Mouse (Mus musculus) kidney, postnatal 36 days (tissue): ENCODE data around the gene Gstp2.
"Not testable (repeated sequence)": the region's sequence is repeated elsewhere in the genome, so short reads cannot be mapped to it uniquely, and the experiment has no call there.

Experiments used
- DNase-seq, 2 experiments: peaks; one replicate each; pipeline ENCODE4 v3.0.0; 2021 to 2022; ENCODE audit warnings: mixed read lengths in 2 of 2

Gene Gstp2

GRCm38 (mm10) chr19:4046866-4047254 lies 1.0 kb upstream of the Gstp2 start:
- DNase-seq = no peak

DNA sequence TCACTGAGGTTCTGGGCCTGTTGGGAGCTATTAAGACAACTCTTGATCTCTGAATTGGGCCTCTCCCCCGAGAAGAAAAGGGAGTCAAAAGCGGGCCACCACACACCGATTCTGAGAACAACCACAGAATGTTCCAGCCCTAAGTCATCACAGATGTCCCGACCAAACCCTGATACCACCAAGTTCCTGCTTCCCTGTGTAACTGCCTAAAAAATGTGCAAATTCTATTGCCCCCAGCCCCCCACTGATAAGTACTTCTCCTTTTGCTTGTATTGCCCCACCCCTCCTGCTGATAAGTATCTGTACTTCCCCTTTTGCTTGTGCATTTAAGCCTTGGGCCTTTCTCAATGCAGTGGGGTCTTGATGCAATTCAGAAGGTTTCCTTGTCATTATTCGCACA lies 1.7 kb downstream of the Gstp2 start:
- DNase-seq = not testable (repeated sequence)

- DNase-seq = peak; percentile 39 to 56
Measured at GRCm38 (mm10) chr19:4042124-4042523, 3.7 kb downstream of the Gstp2 start.

DNA sequence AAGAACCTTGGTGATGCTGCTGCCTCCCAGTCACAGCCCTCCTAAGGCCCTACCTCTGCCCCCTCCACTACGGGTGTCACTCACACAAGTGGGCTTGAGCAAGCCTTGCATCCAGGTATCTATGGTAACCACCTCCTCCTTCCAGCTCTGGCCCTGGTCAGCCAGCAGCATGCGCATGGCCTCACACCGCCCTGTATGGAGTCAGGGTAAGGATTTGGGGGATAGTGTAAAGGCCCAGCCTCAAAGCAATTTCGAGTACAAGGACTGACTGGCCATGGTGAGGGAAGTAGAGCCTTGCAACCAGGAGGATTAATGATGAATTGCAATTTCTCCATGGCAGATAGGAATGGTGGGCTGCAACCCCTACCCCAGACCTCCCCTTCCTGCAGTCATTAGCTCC lies 4.3 kb downstream of the Gstp2 start:
- not testable (repeated sequence) for DNase-seq

DNA sequence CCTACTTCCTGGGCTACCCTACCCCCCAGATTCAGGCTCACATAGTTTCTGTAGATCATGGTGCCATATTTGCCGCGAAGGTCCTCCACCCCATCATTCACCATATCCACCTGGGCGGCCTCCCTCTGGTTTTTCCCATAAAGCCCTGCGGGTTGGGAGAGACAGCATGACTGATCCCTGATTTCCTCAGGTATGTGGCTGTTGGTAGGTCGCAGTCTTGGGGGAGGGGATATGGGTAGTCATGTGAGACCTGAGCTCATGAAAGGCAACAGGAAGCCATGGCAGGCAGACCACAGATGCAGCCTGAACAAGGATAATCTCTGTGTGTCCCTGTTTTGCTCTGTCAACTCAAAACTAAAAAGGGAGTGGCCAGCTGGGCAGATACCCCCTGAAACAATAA lies 4.9 kb downstream of the Gstp2 start:
- not testable (repeated sequence) for DNase-seq

DNA sequence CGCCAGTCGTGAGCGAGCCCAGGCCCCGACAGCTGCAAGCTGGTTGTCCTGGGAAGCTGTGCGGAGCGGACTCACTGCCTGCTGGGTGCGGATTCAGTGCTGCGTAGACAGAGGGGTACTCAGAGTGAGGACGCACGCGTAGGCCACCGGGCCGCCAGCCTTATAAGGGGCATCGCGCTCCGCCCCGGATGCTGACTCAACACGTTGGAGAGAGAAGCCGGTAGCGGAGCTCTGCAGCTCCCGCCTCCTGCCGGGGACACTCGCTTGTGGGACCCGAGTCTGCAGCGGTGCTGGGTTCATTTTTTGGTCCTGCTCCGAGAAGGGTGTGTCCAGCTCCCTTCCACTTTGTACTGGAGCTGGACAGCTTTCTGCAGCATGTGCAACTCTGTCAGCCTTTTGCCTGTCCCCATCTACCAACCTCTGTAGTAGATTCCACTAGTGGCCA lies 8.0 kb downstream of the Gstp2 start, which contains the start of gene Gstp1:
Gene Gstp1 (minus strand): TSS at position 198 of the 445 bp plus-strand sequence.
- peak; percentile 90 to 94 for DNase-seq

GRCm38 (mm10) chr19:4037154-4037787 lies 8.6 kb downstream of the Gstp2 start:
- not testable (repeated sequence) for DNase-seq

DNA sequence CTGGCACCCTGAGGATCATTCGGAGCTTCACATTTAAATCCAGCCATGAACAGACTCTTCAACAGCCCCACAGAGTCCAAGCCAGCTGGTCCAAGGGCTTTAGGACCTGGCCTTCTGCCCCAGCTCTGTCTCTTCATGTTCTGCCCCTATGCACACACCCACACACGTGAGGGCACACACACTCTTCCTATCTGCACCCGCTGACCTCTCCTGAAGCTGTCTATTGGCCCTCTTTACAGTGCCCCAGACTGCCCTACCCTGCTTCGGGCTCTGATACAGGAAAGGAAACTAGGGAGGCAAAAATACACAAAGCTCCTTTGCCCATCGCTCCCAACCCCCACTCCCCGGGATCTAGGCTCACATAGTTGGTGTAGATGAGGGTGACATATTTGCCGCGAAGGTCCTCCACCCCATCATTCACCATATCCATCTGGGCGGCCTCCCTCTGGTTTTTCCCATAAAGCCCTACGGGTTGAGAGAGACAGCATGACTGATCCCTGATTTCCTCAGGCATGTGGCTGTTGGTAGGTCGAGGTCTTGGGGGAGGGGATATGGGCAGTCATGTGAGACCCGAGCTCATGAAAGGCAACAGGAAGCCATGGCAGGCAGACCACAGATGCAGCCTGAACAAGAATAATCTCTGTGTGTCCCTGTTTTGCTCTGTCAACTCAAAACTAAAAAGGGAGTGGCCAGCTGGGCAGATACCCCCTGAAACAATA lies 9.3 kb downstream of the Gstp2 start:
- no peak for DNase-seq

DNA sequence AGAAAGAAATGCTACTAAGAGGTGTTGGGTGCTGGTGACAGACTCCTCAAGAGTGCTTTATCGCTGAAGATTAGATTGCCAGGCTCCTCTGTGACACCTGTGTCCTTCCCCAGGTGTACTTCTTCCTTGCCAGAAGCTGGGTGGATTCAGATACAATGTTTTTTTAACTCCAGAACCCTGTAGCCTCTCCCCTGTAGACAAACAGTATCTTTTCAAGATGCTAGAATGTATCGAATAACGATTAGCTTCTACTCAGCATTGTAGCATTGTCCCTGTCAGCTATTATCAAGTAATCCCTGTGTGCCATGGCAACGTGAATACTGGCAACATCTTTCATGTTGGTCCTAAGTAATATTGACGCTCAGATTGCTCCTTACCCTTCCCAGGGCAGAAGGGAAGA lies 12.1 kb downstream of the Gstp2 start:
- no peak for DNase-seq

DNA sequence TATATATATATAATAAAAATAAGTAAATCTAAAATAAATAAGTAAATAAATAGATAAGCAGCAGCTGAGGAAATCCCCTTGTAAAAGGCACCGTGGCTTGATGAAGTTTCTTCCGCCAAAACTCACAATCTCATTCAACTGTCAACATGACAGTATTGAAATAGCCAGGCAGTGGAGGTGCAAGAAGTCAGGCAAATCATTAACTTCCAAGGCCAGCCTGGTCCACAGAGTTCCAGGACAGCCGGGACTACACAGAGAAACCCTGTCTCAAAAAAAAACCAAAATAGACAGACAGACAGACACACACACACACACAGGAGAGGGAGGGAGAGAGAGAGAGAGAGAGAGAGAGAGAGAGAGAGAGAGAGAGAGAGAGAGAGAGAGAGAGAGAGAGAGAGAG lies 12.5 kb downstream of the Gstp2 start:
- DNase-seq = peak; percentile 63 to 79

DNA sequence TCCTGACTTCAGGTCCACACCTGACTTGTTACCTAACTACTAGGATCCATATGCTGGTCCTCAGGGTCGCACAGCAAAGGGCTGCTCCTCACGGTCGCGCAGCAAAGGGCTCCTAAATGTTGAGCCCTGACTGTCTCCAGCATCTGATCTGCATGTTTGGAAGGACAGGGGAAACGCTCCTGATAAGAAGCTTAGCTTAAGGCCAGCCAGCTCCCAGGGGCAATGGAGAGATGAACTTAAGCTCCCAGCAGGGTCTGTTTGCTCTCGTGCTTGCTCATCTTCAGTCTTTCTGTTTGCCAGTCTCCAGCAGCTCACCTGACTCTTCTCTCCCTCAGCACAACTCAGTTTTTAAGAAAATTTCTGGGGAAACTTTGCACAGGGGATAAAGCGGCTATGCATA lies 13.2 kb downstream of the Gstp2 start:
- DNase-seq = no peak

- no peak for DNase-seq
Measured at GRCm38 (mm10) chr19:4027576-4027975, 18.2 kb downstream of the Gstp2 start.

DNA sequence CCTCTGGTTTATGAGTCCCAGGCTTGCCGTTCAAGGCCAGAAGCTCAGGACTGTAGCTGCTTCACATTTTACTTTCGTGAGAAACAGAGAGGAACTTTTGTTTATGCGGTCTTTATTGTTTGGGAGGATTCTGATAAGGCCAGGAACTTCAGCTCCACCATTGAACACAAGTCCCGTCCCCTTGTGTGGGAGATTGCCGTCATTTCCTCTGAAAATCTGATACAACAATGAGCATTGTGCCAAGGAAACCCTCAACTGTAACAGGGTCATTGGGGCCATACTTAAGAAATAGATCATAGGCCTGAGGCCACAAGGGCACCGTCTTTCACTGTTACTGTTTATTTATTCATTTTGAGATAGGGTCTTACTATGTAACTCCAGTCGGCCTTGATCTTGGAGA lies 22.6 kb downstream of the Gstp2 start:
- DNase-seq = no peak

GRCm38 (mm10) chr19:4018743-4019583 lies 26.9 kb downstream of the Gstp2 start:
- DNase-seq = peak; percentile 90 to 91

DNA sequence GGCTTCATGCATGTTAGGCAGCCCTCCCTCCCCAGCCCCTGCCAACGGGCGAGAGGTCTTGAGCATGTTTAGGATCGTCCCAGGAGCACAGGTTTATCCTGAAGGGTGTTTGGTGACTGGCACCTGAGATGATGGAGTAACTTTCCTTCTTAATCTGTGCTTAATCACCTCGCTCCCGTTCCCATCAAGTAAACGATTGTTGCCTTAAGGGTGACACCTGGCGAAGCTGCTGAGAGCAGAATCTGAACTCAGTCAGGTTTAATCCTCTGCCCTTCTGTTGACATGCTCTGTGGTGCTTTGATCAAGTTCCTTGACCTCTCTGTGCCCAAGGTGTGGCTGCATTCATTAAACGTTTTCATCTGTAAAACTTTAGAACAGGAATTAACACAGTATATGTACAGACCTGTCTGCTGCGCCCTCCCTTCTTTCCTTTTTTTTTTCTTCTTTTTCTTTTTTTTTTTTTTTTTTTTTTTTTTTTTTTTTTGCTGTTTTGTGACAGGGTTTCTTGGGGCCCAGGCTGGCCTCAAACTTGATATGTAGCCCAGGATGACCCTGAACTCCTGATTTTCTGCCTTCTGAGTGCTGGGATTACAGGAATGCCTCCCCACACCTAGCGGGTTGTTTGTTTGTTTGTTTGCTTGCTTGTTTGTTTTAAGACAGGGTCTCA lies 27.8 kb downstream of the Gstp2 start:
- no peak for DNase-seq

DNA sequence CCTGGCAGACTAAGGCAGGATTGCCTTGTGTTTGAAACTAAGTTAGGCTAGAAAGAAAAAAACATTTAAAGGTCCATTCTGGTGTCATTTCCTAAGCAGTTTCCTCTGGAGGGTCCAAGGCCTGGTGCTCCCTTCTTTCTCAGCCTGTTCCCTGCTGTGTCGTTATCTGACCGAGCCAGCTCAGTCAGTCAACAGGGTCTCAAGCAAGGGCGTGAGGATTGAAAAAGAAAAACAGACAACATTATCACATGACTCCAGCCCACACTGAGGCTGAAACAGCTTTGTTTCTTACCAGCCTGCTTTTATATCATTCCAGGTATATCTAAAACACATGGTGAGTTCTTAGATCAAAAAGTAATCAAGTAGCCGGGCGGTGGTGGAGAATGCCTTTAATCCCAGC lies 30.2 kb downstream of the Gstp2 start:
- no peak for DNase-seq

DNA sequence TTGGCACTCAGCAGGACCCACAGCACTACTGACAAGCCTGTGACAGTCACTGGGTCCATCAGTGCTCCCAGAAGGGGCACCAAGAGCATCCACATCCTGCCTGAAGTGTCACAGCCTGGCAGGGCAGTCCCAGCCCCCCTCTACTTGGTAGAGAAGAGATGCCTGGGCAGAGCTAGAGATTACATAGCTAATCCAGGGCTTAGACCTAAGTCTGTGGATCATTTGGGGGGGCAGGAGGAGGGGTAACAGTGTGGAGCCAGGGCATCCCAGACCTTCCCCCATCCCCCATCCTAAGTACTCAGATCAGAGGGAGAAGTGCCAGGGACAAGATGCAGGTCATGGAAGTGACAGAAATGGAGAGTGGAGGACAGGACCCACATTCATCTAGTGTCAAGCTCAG lies 31.0 kb downstream of the Gstp2 start:
- no peak for DNase-seq

GRCm38 (mm10) chr19:4013066-4013465 lies 32.8 kb downstream of the Gstp2 start:
- no peak for DNase-seq

DNA sequence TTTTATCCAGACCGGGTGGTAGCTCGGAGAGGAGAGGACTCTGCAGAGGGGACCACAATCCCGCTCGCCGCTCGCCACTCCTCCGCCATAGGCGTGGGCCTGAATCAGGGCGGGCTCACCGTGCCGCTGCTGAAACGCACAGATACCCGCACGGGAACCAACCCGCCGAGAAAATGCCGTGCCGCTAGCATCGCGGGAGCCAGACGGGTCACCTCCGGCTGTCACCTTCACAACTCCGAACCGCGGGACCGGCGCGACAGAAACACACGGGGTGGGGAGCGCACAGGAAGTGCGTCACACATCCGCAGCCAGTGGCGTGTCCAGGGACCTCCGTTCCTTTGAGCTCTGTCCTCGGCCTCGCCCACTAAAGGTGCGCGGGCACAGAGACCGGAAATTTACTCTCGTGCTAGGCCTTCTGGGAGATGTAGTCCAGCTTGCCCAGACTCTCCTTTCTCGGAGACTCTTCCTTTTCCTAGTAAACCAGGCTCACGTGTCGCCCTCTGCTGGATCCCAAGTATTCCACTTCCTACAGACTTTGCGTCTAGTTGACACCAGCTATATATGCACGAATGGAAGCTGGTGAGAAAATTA lies 33.3 kb downstream of the Gstp2 start, which contains the start of gene Ndufv1:
Gene Ndufv1 (minus strand): TSS at position 375 of the 591 bp plus-strand sequence.
- DNase-seq = peak; percentile 99

- no peak for DNase-seq
Measured at GRCm38 (mm10) chr19:4011086-4011485, 34.7 kb downstream of the Gstp2 start.

GRCm38 (mm10) chr19:4005971-4006370 lies 39.9 kb downstream of the Gstp2 start:
- DNase-seq = no peak

DNA sequence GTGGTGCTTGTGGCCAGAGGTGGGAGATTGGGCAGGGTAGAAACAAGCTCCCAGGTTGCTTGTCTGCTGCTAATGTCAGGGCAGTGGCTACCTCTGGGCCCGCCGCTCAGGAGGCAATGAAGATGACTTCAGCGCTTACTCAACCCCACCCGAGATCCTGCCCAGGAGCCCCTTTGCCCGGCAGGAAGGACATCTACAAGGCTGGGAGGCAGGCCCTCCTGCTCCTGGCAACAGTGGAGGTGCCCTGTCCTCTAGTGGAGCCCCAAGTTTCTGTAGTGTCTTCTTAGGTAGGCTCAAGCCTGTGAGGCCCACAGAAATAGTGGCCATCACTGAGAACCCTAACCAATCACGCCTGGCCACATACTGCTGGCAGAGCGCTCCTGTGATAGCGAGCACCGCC lies 40.7 kb downstream of the Gstp2 start:
- DNase-seq = no peak
